Mouse (Mus musculus) limb, embryonic 14.5 days (tissue): ENCODE data around the gene Tuba8. TPM values are rescaled to one million over a fixed set of nuclear protein-coding genes. Genes with fewer than 3 reads are reported as not detected.

ENCODE experiments used
- ATAC-seq: fragments of 200-750 bp; cut with Nextera tagmentation; 2 replicates; pipeline ENCODE4 v1.8.0; 2017; ENCODE audit warnings: low read depth, moderate number of reproducible peaks, moderate TSS enrichment; ENCODE audit not compliant: low FRiP score
- DNase-seq: peaks from one replicate; pipeline ENCODE4 v3.0.0-alpha.2; 2015; ENCODE audit warnings: low spot score
- H3K27ac ChIP-seq: fragments of 300-500 bp; sonication (generic); replicated peaks from 2 replicates; pipeline ENCODE4 v1.5.1; 2014; ENCODE audit warnings: low read depth, mild to moderate bottlenecking, low read length, moderate library complexity, mixed read lengths
- H3K27me3 ChIP-seq: fragments of 300-500 bp; sonication (generic); 2 replicates; pipeline ENCODE4 v1.6.1; 2014; ENCODE audit warnings: low read length, mixed read lengths; ENCODE audit not compliant: control insufficient read depth, insufficient read depth
- H3K36me3 ChIP-seq: fragments of 300-500 bp; sonication (generic); 2 replicates; pipeline ENCODE4 v1.6.1; 2014; ENCODE audit warnings: mild to moderate bottlenecking, low read length, moderate library complexity, mixed read lengths; ENCODE audit not compliant: control insufficient read depth, insufficient read depth
- H3K4me1 ChIP-seq: fragments of 300-500 bp; sonication (generic); 2 replicates; pipeline ENCODE4 v1.6.1; 2014; ENCODE audit warnings: antibody characterized with exemption, low read length, mixed read lengths; ENCODE audit not compliant: control insufficient read depth, insufficient read depth
- H3K4me2 ChIP-seq: fragments of 300-500 bp; sonication (generic); replicated peaks from 2 replicates; pipeline ENCODE4 v1.6.1; 2014; ENCODE audit warnings: low read depth, mild to moderate bottlenecking, low read length, moderate library complexity; ENCODE audit not compliant: severe bottlenecking
- H3K4me3 ChIP-seq: fragments of 300-500 bp; sonication (generic); replicated peaks from 2 replicates; pipeline ENCODE4 v1.5.1; 2014; ENCODE audit warnings: low read length
- H3K9ac ChIP-seq: fragments of 300-500 bp; sonication (generic); 2 replicates; pipeline ENCODE4 v1.6.1; 2014; ENCODE audit warnings: mild to moderate bottlenecking, low read depth, low read length, moderate library complexity; ENCODE audit not compliant: severe bottlenecking
- H3K9me3 ChIP-seq: fragments of 300-500 bp; sonication (generic); 2 replicates; pipeline ENCODE4 v1.6.1; 2016; ENCODE audit warnings: low read length; ENCODE audit not compliant: control insufficient read depth
- POLR2A ChIP-seq: fragments of 200-500 bp; IDR thresholded peaks from 2 replicates; pipeline ENCODE4 v1.8.0; 2012; ENCODE audit warnings: inconsistent platforms, mild to moderate bottlenecking, moderate library complexity, borderline replicate concordance; ENCODE audit not compliant: insufficient read depth, insufficient read length; ENCODE audit errors: extremely low read depth
- WGBS: fragments of 180-500 bp; shearing (Covaris S2); extraction: QIAGEN DNeasy Blood & Tissue Kit; methylation state at CpG from one replicate; pipeline ENCODE4 v1.1.7; 2014; 5-methylcytosine and 5-hydroxymethylcytosine counted together
- polyA plus RNA-seq, 2 experiments: library from polyadenylated mRNA; depleted of rRNA in 1 of 2; stranded (reverse) in 1 of 2; unstranded in 1 of 2; fragments of >200 nt; fragmentation: Nextera tagmentation in 1 of 2; extraction: Ambion mirVana in 1 of 2; gene quantifications; 2 replicates each; pipeline versions ENCODE4 v1.2.1 to v1.2.3; 2012 to 2014

Tuba8 gene
- polyA plus RNA-seq, 2 experiments = 0.77 to 4.4 TPM

GRCm38 (mm10) chr6:121232652-121233051, 22.2 kb downstream of the Tuba8 start:
- 48% methylated on average over 1 of the region's 1 CpGs for WGBS
- H3K4me2 ChIP-seq = no peak overlapping the region
- no peak for TF ChIP-seq POLR2A
- H3K27ac ChIP-seq = no peak overlapping the region
- no peak for DNase-seq
- H3K36me3 ChIP-seq = no peaks in the 10 kb centered on the region
- no peaks in the 10 kb centered on the region for H3K27me3 ChIP-seq
- no peak for ATAC-seq
- H3K4me3 ChIP-seq = no peak overlapping the region
- no peaks in the 10 kb centered on the region for H3K9me3 ChIP-seq
- no peaks in the 10 kb centered on the region for H3K4me1 ChIP-seq
- H3K9ac ChIP-seq = no peak overlapping the region

DNA sequence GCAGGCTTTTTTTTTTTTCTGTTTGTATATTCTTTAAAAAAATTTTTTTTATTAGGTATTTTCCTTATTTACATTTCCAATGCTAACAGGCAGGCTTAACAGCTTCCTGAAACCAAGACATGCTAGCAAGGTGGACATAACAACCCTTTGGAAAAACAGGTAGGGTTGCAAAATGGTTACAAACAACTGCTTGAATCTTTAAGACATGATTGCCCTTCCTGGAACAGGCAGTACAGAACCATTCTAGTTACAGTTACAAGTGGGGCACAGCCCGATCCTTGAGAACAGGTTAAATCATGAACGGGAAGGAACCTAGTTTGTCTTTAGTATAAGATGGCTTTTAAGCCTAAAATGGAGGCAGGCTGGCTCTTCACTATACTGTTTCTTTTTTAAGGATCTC, 25.9 kb downstream of the Tuba8 start:
- no peak for TF ChIP-seq POLR2A
- no peak overlapping the region for H3K27ac ChIP-seq
- no peak overlapping the region for H3K4me2 ChIP-seq
- H3K4me3 ChIP-seq = no peak overlapping the region
- 85% methylated on average over 2 of the region's 2 CpGs for WGBS
- ATAC-seq (no peak), DNase-seq (no peak)
- H3K9me3 ChIP-seq = no peaks in the 10 kb centered on the region
- H3K36me3 ChIP-seq = no peaks in the 10 kb centered on the region
- no peak overlapping the region for H3K9ac ChIP-seq
- H3K4me1 ChIP-seq = no peaks in the 10 kb centered on the region
- no peaks in the 10 kb centered on the region for H3K27me3 ChIP-seq

DNA sequence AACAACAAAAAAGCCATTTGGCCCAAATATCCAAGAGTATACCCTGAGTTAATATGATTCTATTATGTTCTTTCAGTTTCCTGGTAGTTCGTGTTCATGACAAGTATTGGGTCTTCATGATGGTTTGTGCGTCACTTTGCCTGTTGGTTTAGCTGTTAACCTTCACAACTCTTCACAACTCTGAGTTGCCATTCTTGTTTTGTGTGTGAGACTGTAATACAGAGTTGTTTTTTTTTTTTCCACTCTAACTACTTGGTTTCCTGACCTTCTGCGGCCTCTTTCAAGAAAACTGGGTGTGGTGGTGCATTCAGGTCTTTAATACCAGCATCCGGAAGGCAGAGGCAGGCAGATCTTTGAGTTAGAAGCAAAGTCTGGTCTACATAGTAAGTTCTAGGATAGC, 27.7 kb downstream of the Tuba8 start:
- H3K9me3 ChIP-seq = no peaks in the 10 kb centered on the region
- no peaks in the 10 kb centered on the region for H3K4me1 ChIP-seq
- no peak overlapping the region for H3K27ac ChIP-seq
- no peak for ATAC-seq
- no peaks in the 10 kb centered on the region for H3K36me3 ChIP-seq
- 92% methylated on average over 4 of the region's 4 CpGs for WGBS
- no peak for TF ChIP-seq POLR2A
- DNase-seq = no peak
- no peak overlapping the region for H3K4me3 ChIP-seq
- no peak overlapping the region for H3K4me2 ChIP-seq
- H3K9ac ChIP-seq = no peak overlapping the region
- no peaks in the 10 kb centered on the region for H3K27me3 ChIP-seq

DNA sequence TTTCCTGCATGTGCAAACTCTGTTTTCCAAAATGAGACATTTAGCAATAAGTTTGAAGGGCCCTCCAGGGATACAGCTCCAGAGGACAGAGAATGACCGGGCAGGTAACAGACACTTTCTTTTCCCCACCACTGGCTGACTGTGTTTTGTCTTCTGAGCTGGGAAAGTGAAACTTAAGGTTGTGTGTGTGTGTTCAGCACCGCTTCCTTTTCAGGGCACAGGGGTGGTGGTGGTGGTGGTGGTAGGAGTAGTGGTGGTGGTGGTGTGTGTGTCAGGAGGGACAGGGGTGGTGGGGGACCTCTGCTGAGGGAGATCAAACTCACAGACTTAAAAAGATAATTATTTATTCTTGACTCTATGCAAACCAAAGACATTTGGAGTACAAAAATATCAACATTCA, 31.3 kb downstream of the Tuba8 start:
- H3K36me3 ChIP-seq = no peaks in the 10 kb centered on the region
- no peak for TF ChIP-seq POLR2A
- no peak overlapping the region for H3K4me3 ChIP-seq
- no peak for ATAC-seq
- no peaks in the 10 kb centered on the region for H3K4me1 ChIP-seq
- WGBS = 82% methylated on average over 2 of the region's 2 CpGs
- no peaks in the 10 kb centered on the region for H3K9me3 ChIP-seq
- no peak overlapping the region for H3K4me2 ChIP-seq
- H3K27ac ChIP-seq = no peak overlapping the region
- no peak overlapping the region for H3K9ac ChIP-seq
- H3K27me3 ChIP-seq = no peaks in the 10 kb centered on the region
- no peak for DNase-seq

DNA sequence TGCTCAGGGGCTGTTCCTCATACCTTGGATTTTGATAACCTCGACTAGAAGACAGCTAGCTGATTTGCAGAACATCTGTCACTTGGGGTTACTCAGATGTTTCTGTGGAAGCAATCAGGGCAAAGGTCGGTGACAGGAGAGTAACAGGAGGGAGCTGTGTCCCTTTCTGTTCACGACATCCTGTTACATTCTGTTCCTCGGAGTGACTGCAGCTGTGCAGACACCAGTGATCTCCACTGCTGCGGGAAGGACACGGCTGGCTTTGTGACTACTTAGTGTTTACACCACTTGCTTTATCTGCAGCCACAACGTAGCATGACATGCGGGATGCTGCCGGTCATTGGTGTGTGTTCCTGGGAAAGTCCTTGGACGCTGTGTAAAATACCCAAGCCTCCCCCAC, 32.7 kb downstream of the Tuba8 start:
- Histone ChIP-seq H3K27ac (no peak overlapping the region), H3K4me3 (no peak overlapping the region), H3K9ac (no peak overlapping the region), H3K36me3 (no peaks in the 10 kb centered on the region), H3K4me2 (no peak overlapping the region), H3K27me3 (no peaks in the 10 kb centered on the region), H3K4me1 (no peaks in the 10 kb centered on the region), H3K9me3 (no peaks in the 10 kb centered on the region)
- 57% methylated on average over 10 of the region's 10 CpGs for WGBS
- DNase-seq = no peak
- ATAC-seq = no peak
- TF ChIP-seq POLR2A = no peak
